Mouse (Mus musculus) bone marrow, adult 2 months (tissue): ENCODE results near the gene I0C0044D17Rik. TPM values are rescaled to one million over a fixed set of nuclear protein-coding genes. Genes with fewer than 3 reads are reported as not detected.
"Not testable (repeated sequence)": the region's sequence is repeated elsewhere in the genome, so short reads cannot be mapped to it uniquely, and the experiment has no call there.

ENCODE experiments used
- H3K27ac ChIP-seq: fragments of 200-500 bp; 2 replicates; pipeline ENCODE4 v1.5.1; 2012; ENCODE audit warnings: low read depth, mild to moderate bottlenecking, control low read depth, inconsistent platforms, low read length; ENCODE audit not compliant: control insufficient read depth, poor library complexity, insufficient read depth
- H3K4me1 ChIP-seq: fragments of 200-500 bp; 2 replicates; pipeline ENCODE4 v1.6.1; 2011; ENCODE audit warnings: low read length; ENCODE audit not compliant: control insufficient read depth, insufficient read depth
- H3K4me3 ChIP-seq: fragments of 200-500 bp; replicated peaks from 2 replicates; pipeline ENCODE3; 2011; ENCODE audit warnings: mild to moderate bottlenecking, low read depth, low read length, control low read depth; ENCODE audit not compliant: control insufficient read depth
- CTCF ChIP-seq: fragments of 200-500 bp; IDR thresholded peaks from 2 replicates; pipeline ENCODE4 v1.5.1; 2011; ENCODE audit warnings: low read length, control low read depth; ENCODE audit not compliant: control insufficient read depth, insufficient read depth
- POLR2A ChIP-seq: fragments of 200-500 bp; IDR thresholded peaks from 2 replicates; pipeline ENCODE4 v1.6.1; 2011; ENCODE audit warnings: low read depth, mild to moderate bottlenecking, control low read depth, low read length, borderline replicate concordance; ENCODE audit not compliant: control insufficient read depth
- WGBS: fragments of 180-500 bp; shearing (Covaris S2); methylation state at CpG from one replicate; pipeline ENCODE4 v1.1.7; 2018; 5-methylcytosine and 5-hydroxymethylcytosine counted together
- polyA plus RNA-seq: library from polyadenylated mRNA; stranded (reverse); fragments of >200 nt; gene quantifications from 2 replicates; pipeline ENCODE4 v1.2.4, GENCODE M21; 2011; ENCODE audit warnings: low replicate concordance; ENCODE audit not compliant: missing spikeins, insufficient read depth, insufficient read length

Gene I0C0044D17Rik
- not detected in 2 replicates for polyA plus RNA-seq

- not testable (repeated sequence) for H3K4me3 ChIP-seq, H3K4me1 ChIP-seq, H3K27ac ChIP-seq
- 62% methylated on average over 1 of the region's 1 CpGs for WGBS
Measured at GRCm38 (mm10) chr4:98823740-98824139, at the start of gene I0C0044D17Rik. TSS of gene I0C0044D17Rik (minus strand) at chr4:98823840.

GRCm38 (mm10) chr4:98865386-98866237 is 42.0 kb upstream of the I0C0044D17Rik start:
- WGBS = 85% methylated on average over 14 of the region's 14 CpGs
- Histone ChIP-seq H3K27ac (no peak overlapping the region), H3K4me1 (no peaks in the 10 kb centered on the region), H3K4me3 (no peak overlapping the region)
- TF ChIP-seq CTCF (no peak), POLR2A (no peak)

DNA sequence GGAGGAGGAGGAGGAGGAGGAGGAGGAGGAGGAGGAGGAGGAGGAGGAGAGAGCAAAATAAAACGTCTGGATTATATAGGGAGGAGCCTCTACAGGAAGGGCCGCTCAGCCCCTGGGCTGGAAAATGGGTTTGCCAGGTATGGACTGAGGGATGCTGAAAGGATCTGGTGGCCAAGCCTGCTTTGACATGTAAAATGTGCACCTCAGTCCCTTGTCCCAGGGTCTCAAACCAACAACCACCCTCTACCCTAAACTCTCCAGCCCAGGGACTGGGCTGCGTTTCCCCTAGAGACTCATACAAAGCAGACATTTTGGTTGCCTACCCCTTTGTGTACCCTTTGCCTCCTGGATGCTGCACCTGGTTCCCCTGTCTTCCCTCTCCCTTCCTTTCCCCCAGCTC is 40.9 kb upstream of the I0C0044D17Rik start:
- TF ChIP-seq POLR2A (no peak), CTCF (no peak)
- WGBS = 88% methylated on average over 3 of the region's 3 CpGs
- no peaks in the 10 kb centered on the region for H3K4me1 ChIP-seq
- H3K4me3 ChIP-seq = no peak overlapping the region
- H3K27ac ChIP-seq = no peak overlapping the region

GRCm38 (mm10) chr4:98864094-98864493 is 40.5 kb upstream of the I0C0044D17Rik start:
- Histone ChIP-seq H3K4me3 (no peak overlapping the region), H3K4me1 (no peaks in the 10 kb centered on the region), H3K27ac (no peak overlapping the region)
- WGBS = 54% methylated on average over 1 of the region's 2 CpGs
- TF ChIP-seq CTCF (no peak), POLR2A (no peak)

- no peak for TF ChIP-seq CTCF
- TF ChIP-seq POLR2A = no peak
- WGBS = 67% methylated on average over 2 of the region's 2 CpGs
- Histone ChIP-seq H3K4me3 (no peak overlapping the region), H3K4me1 (no peaks in the 10 kb centered on the region), H3K27ac (no peak overlapping the region)
Measured at GRCm38 (mm10) chr4:98863451-98863850, 39.8 kb upstream of the I0C0044D17Rik start.

GRCm38 (mm10) chr4:98858151-98858855 is 34.7 kb upstream of the I0C0044D17Rik start:
- no peaks in the 10 kb centered on the region for H3K4me1 ChIP-seq
- no peak overlapping the region for H3K27ac ChIP-seq
- 63% methylated on average over 4 of the region's 4 CpGs for WGBS
- no peak overlapping the region for H3K4me3 ChIP-seq
- TF ChIP-seq POLR2A (no peak), CTCF (no peak)

- no peak overlapping the region for H3K4me3 ChIP-seq
- TF ChIP-seq CTCF (no peak), POLR2A (no peak)
- WGBS = 83% methylated on average over 11 of the region's 11 CpGs
- no peak overlapping the region for H3K27ac ChIP-seq
- H3K4me1 ChIP-seq = no peaks in the 10 kb centered on the region
Measured at GRCm38 (mm10) chr4:98857037-98857648, 33.5 kb upstream of the I0C0044D17Rik start.

- 82% methylated on average over 4 of the region's 4 CpGs for WGBS
- Histone ChIP-seq H3K27ac (no peak overlapping the region), H3K4me3 (no peak overlapping the region), H3K4me1 (no peaks in the 10 kb centered on the region)
- TF ChIP-seq POLR2A (no peak), CTCF (no peak)
Measured at GRCm38 (mm10) chr4:98853926-98854325, 30.3 kb upstream of the I0C0044D17Rik start.

- WGBS = 23% methylated on average over 1 of the region's 1 CpGs
- not testable (repeated sequence) for H3K27ac ChIP-seq, H3K4me3 ChIP-seq, H3K4me1 ChIP-seq
Measured at GRCm38 (mm10) chr4:98850485-98850884, 26.8 kb upstream of the I0C0044D17Rik start.
